Mouse (Mus musculus): ENCODE results near the gene Med16.

Gene Med16

GRCm38 (mm10) chr10:79917532-79918100 is 8.9 kb upstream of the Med16 start:
- DNase-seq (ENCODE audit: low spot score in 2 of 2): no peak

GRCm38 (mm10) chr10:79916808-79917531 is 8.2 kb upstream of the Med16 start, which contains the start of gene Kiss1r:
TSS of gene Kiss1r (plus strand) at chr10:79916971.
- DNase-seq (ENCODE audit: low spot score in 2 of 2): peak; percentile 71 to 80

GRCm38 (mm10) chr10:79916081-79916480 is 7.4 kb upstream of the Med16 start:
- DNase-seq (ENCODE audit: low spot score in 2 of 2): no peak

- no peak for DNase-seq (ENCODE audit: low spot score in 2 of 2)
These were observed 6.3 kb upstream of the Med16 start for GRCm38 (mm10) chr10:79914948-79915596.

- DNase-seq (ENCODE audit: low spot score in 2 of 2): no peak
These were observed 5.6 kb upstream of the Med16 start for GRCm38 (mm10) chr10:79914131-79914947.

- DNase-seq (ENCODE audit: low spot score in 2 of 2): no peak
These were observed 3.7 kb upstream of the Med16 start for GRCm38 (mm10) chr10:79912412-79912811.

GRCm38 (mm10) chr10:79910556-79910955 is 1.8 kb upstream of the Med16 start, which contains the start of gene Gm26602:
TSS of gene Gm26602 (plus strand) at chr10:79910856.
- DNase-seq (ENCODE audit: low spot score in 2 of 2): no peak

GRCm38 (mm10) chr10:79909092-79909922 is 584 bp upstream of the Med16 start:
- no peak for DNase-seq (ENCODE audit: low spot score in 2 of 2)

- no peak for DNase-seq (ENCODE audit: low spot score in 2 of 2)
These were observed 1.3 kb downstream of the Med16 start for GRCm38 (mm10) chr10:79907415-79907814.

GRCm38 (mm10) chr10:79906712-79907111 is 2.0 kb downstream of the Med16 start:
- no peak for DNase-seq (ENCODE audit: low spot score in 2 of 2)

GRCm38 (mm10) chr10:79900951-79901410 is 7.7 kb downstream of the Med16 start:
- peak in 1 of 2 experiments; percentile 56 for DNase-seq (ENCODE audit: low spot score in 2 of 2)

GRCm38 (mm10) chr10:79897316-79898245 is 11.1 kb downstream of the Med16 start:
- no peak for DNase-seq (ENCODE audit: low spot score in 2 of 2)

- DNase-seq (ENCODE audit: low spot score in 2 of 2): no peak
These were observed 11.9 kb downstream of the Med16 start for GRCm38 (mm10) chr10:79896814-79897213.

- no peak for DNase-seq (ENCODE audit: low spot score in 2 of 2)
These were observed 12.4 kb downstream of the Med16 start for GRCm38 (mm10) chr10:79896306-79896705.

GRCm38 (mm10) chr10:79892451-79893118 is 16.1 kb downstream of the Med16 start:
- peak; percentile 75 to 82 for DNase-seq (ENCODE audit: low spot score in 2 of 2)

- DNase-seq (ENCODE audit: low spot score in 2 of 2): no peak
These were observed 18.1 kb downstream of the Med16 start, which contains the start of gene Cfd for GRCm38 (mm10) chr10:79890670-79891069. TSS of gene Cfd (plus strand) at chr10:79890853.

- DNase-seq (ENCODE audit: low spot score in 2 of 2): no peak
These were observed 19.3 kb downstream of the Med16 start for GRCm38 (mm10) chr10:79889386-79889785.

- no peak for DNase-seq (ENCODE audit: low spot score in 2 of 2)
These were observed 22.1 kb downstream of the Med16 start for GRCm38 (mm10) chr10:79886611-79887010.

- no peak for DNase-seq (ENCODE audit: low spot score in 2 of 2)
These were observed 22.7 kb downstream of the Med16 start, which contains the start of gene Elane for GRCm38 (mm10) chr10:79886054-79886453. TSS of gene Elane (plus strand) at chr10:79886247.

Data from cerebellum, postnatal 4 days (tissue).